Mouse (Mus musculus) MEL (cell line): ENCODE measurements around the gene Plxnc1. TPM values are rescaled to one million over a fixed set of nuclear protein-coding genes. Genes with fewer than 3 reads are reported as not detected.
A peak's percentile ranks its signal among the peaks of the same experiment; 100 is the strongest.

Experiments used
- DNase-seq: peaks from one replicate; pipeline ENCODE4 v3.0.0; 2011; ENCODE audit warnings: low read depth, low spot score
- H3K27ac ChIP-seq: 2 replicates; pipeline ENCODE4 v1.5.1; 2012; ENCODE audit warnings: low read depth, mild to moderate bottlenecking, control low read depth, low read length, moderate library complexity; ENCODE audit not compliant: control insufficient read depth
- H3K27me3 ChIP-seq, 2 experiments: fragments of 150-350 bp in 1 of 2; sonication (generic) in 1 of 2; 2 replicates each; pipeline ENCODE4 v1.6.1; 2012; ENCODE audit warnings: low read length in 2 of 2, mild to moderate bottlenecking in 2 of 2, improper control_type of control experiment in 1 of 2, moderate library complexity in 1 of 2; ENCODE audit not compliant: insufficient read depth in 2 of 2, control insufficient read depth in 1 of 2
- H3K36me3 ChIP-seq, 2 experiments: 2 replicates each; pipeline ENCODE4 v1.6.1; 2012 to 2014; ENCODE audit warnings: low read length in 2 of 2, improper control_type of control experiment in 1 of 2, inconsistent platforms in 1 of 2, mild to moderate bottlenecking in 1 of 2; ENCODE audit not compliant: insufficient read depth in 2 of 2, control insufficient read depth in 1 of 2
- H3K4me1 ChIP-seq, 2 experiments: fragments of 150-350 bp in 1 of 2; sonication (generic) in 1 of 2; 2 replicates each; pipeline ENCODE4 v1.6.1; 2012; ENCODE audit warnings: low read length in 2 of 2, improper control_type of control experiment in 1 of 2, mild to moderate bottlenecking in 1 of 2; ENCODE audit not compliant: insufficient read depth in 2 of 2, control insufficient read depth in 1 of 2
- H3K4me3 ChIP-seq, 2 experiments: fragments of 150-350 bp in 1 of 2; sonication (generic) in 1 of 2; 2 replicates each; pipeline ENCODE4 v1.5.1; 2012; ENCODE audit warnings: low read depth in 2 of 2, low read length in 2 of 2, mild to moderate bottlenecking in 2 of 2, moderate library complexity in 2 of 2, control low read depth in 1 of 2, improper control_type of control experiment in 1 of 2; ENCODE audit not compliant: control insufficient read depth in 1 of 2, insufficient read depth in 1 of 2
- H3K79me2 ChIP-seq: 2 replicates; pipeline ENCODE4 v1.6.1; 2012; ENCODE audit warnings: mild to moderate bottlenecking, low read length, moderate library complexity; ENCODE audit not compliant: control insufficient read depth, poor library complexity, insufficient read depth
- H3K9ac ChIP-seq: 2 replicates; pipeline ENCODE4 v1.6.1; 2012; ENCODE audit warnings: low read depth, mild to moderate bottlenecking, control low read depth, low read length, moderate library complexity; ENCODE audit not compliant: control insufficient read depth, poor library complexity, severe bottlenecking
- H3K9me3 ChIP-seq: fragments of 150-350 bp; sonication (generic); replicated peaks from 2 replicates; pipeline ENCODE4 v1.6.1; 2012; ENCODE audit warnings: mild to moderate bottlenecking, low read length, improper control_type of control experiment, moderate library complexity; ENCODE audit not compliant: insufficient read depth
- CHD1 ChIP-seq: IDR thresholded peaks from 2 replicates; pipeline ENCODE4 v1.6.1; 2012; ENCODE audit warnings: low read depth, mild to moderate bottlenecking, inconsistent platforms, low read length, improper control_type of control experiment
- EP300 ChIP-seq, 2 experiments: IDR thresholded peaks; 2 replicates each; pipeline ENCODE4 v1.6.1; 2011; ENCODE audit warnings: improper control_type of control experiment in 2 of 2, low read length in 2 of 2, low read depth in 1 of 2, mild to moderate bottlenecking in 1 of 2
- GATA1 ChIP-seq: IDR thresholded peaks from 2 replicates; pipeline ENCODE4 v1.6.1; 2011; ENCODE audit warnings: low read depth, low read length, improper control_type of control experiment
- HCFC1 ChIP-seq: IDR thresholded peaks from 2 replicates; pipeline ENCODE4 v1.6.1; 2012; ENCODE audit warnings: low read depth, mild to moderate bottlenecking, inconsistent platforms, low read length, improper control_type of control experiment, moderate library complexity
- JUND ChIP-seq: IDR thresholded peaks from 2 replicates; pipeline ENCODE4 v1.6.1; 2011; ENCODE audit warnings: low read depth, mild to moderate bottlenecking, improper control_type of control experiment, low read length
- MYB ChIP-seq: IDR thresholded peaks from 2 replicates; pipeline ENCODE4 v1.6.1; 2011; ENCODE audit warnings: mild to moderate bottlenecking, low read depth, low read length, improper control_type of control experiment
- NELFE ChIP-seq: IDR thresholded peaks from 2 replicates; pipeline ENCODE4 v1.6.1; 2011; ENCODE audit warnings: low read depth, low read length, improper control_type of control experiment
- NRF1 ChIP-seq: IDR thresholded peaks from 2 replicates; pipeline ENCODE4 v1.6.1; 2014; ENCODE audit warnings: low read depth, mild to moderate bottlenecking, inconsistent platforms, low read length, improper control_type of control experiment, moderate library complexity; ENCODE audit not compliant: poor library complexity, insufficient read depth, severe bottlenecking
- POLR2AphosphoS2 ChIP-seq: IDR thresholded peaks from 2 replicates; pipeline ENCODE4 v1.6.1; 2011; ENCODE audit warnings: low read length, improper control_type of control experiment
- RAD21 ChIP-seq: IDR thresholded peaks from 2 replicates; pipeline ENCODE4 v1.6.1; 2011; ENCODE audit warnings: mild to moderate bottlenecking, low read depth, low read length, improper control_type of control experiment
- TCF12 ChIP-seq: IDR thresholded peaks from 2 replicates; pipeline ENCODE4 v1.6.1; 2014; ENCODE audit warnings: low read depth, mild to moderate bottlenecking, inconsistent platforms, low read length, improper control_type of control experiment, moderate library complexity
- UBTF ChIP-seq: IDR thresholded peaks from 2 replicates; pipeline ENCODE4 v1.6.1; 2012; ENCODE audit warnings: low read depth, mild to moderate bottlenecking, inconsistent platforms, low read length, improper control_type of control experiment, moderate library complexity, borderline replicate concordance; ENCODE audit not compliant: insufficient read depth
- USF1 ChIP-seq: IDR thresholded peaks from 2 replicates; pipeline ENCODE4 v1.6.1; 2014; ENCODE audit warnings: low read depth, mild to moderate bottlenecking, inconsistent platforms, low read length, improper control_type of control experiment, moderate library complexity
- USF2 ChIP-seq, 2 experiments: IDR thresholded peaks; 2 replicates each; pipeline ENCODE4 v1.6.1; 2011 to 2012; ENCODE audit warnings: improper control_type of control experiment in 2 of 2, low read length in 2 of 2, borderline replicate concordance in 1 of 2, inconsistent platforms in 1 of 2, low read depth in 1 of 2, mild to moderate bottlenecking in 1 of 2; ENCODE audit not compliant: insufficient read depth in 1 of 2
- ZC3H11A ChIP-seq: IDR thresholded peaks from 2 replicates; pipeline ENCODE4 v1.6.1; 2012; ENCODE audit warnings: low read depth, mild to moderate bottlenecking, inconsistent platforms, low read length, improper control_type of control experiment
- ZNF384 ChIP-seq: IDR thresholded peaks from 2 replicates; pipeline ENCODE4 v1.6.1; 2012; ENCODE audit warnings: low read depth, mild to moderate bottlenecking, inconsistent platforms, low read length, improper control_type of control experiment
- polyA plus RNA-seq, 2 experiments: library from polyadenylated mRNA; stranded (reverse) in 1 of 2; unstranded in 1 of 2; fragments of >175 nt in 1 of 2; fragments of >200 nt in 1 of 2; gene quantifications; 2 replicates each; pipeline versions ENCODE4 v1.2.1 to v1.2.4; 2012; ENCODE audit warnings: low replicate concordance in 2 of 2, low read depth in 1 of 2; ENCODE audit not compliant: insufficient read length in 2 of 2, insufficient read depth in 1 of 2, missing spikeins in 1 of 2
- total RNA-seq: library from RNA; depleted of rRNA; stranded (reverse); fragments of 300-350 nt; gene quantifications from 2 replicates; pipeline ENCODE4 v1.2.3, GENCODE M21; 2012

The Plxnc1 gene
- total and polyA plus RNA-seq, 3 experiments = 15.1 to 30.1 TPM; not detected in 1

GRCm38 (mm10) chr10:94985103-94985502 is 40.5 kb upstream of the Plxnc1 start:
- TF ChIP-seq HCFC1 = no peak
- TF ChIP-seq ZNF384 = no peak
- TF ChIP-seq UBTF = no peak
- TF ChIP-seq TCF12 = peak; percentile 31; the same call in 1 of the 2 replicates
- no peak for TF ChIP-seq CHD1
- no peak for TF ChIP-seq USF2 (IDR thresholded peaks at IDR 0.05; ENCODE audit: borderline replicate concordance in 1 of 2, insufficient read depth in 1 of 2, low read depth in 1 of 2, low read length in 2 of 2)
- TF ChIP-seq MYB = no peak
- peak in 1 of 2 experiments; percentile 71; a peak in 2 of 4 replicates for TF ChIP-seq EP300 (IDR thresholded peaks at IDR 0.05; ENCODE audit: low read depth in 1 of 2, low read length in 2 of 2)
- TF ChIP-seq GATA1 = peak; percentile 75
- TF ChIP-seq USF1 = no peak
- Histone ChIP-seq H3K27ac (no peak overlapping the region), H3K9ac (no peak overlapping the region), H3K4me1 (peaks cover 0 to 5% of the 10 kb centered on the region in 2 experiments; a peak in 2 of 4 replicates), H3K27me3 (no peaks in the 10 kb centered on the region), H3K79me2 (no peaks in the 10 kb centered on the region), H3K9me3 (no peaks in the 10 kb centered on the region), H3K4me3 (no peak overlapping the region), H3K36me3 (no peaks in the 10 kb centered on the region)
- DNase-seq = peak; percentile 51

- peaks cover 0 to 5% of the 10 kb centered on the region in 2 experiments; a peak in 2 of 4 replicates for H3K4me1 ChIP-seq
- H3K36me3 ChIP-seq = no peaks in the 10 kb centered on the region
- TF ChIP-seq JUND (no peak), NELFE (no peak), NRF1 (no peak), ZC3H11A (no peak), POLR2AphosphoS2 (no peak), RAD21 (no peak)
- no peak for DNase-seq
- H3K79me2 ChIP-seq = no peaks in the 10 kb centered on the region
- H3K27ac ChIP-seq = no peak overlapping the region
- no peaks in the 10 kb centered on the region for H3K27me3 ChIP-seq
- H3K9me3 ChIP-seq = no peaks in the 10 kb centered on the region
- no peak overlapping the region for H3K4me3 ChIP-seq
- no peak overlapping the region for H3K9ac ChIP-seq
Measured at GRCm38 (mm10) chr10:94982528-94982927, 37.9 kb upstream of the Plxnc1 start.
